Mouse (Mus musculus) layer of hippocampus, postnatal 10 days (tissue): ENCODE measurements at regions not wholly inside any gene's neighbourhood (a gene's known extent, or its start where the extent isn't known, plus 50 kb on each side); places are given as distances from the start of the nearest gene placed in this dataset.

Source experiments
- DNase-seq, 2 experiments: peaks; one replicate each; pipeline ENCODE4 v3.0.0; 2021; ENCODE audit warnings: low spot score in 2 of 2

DNA sequence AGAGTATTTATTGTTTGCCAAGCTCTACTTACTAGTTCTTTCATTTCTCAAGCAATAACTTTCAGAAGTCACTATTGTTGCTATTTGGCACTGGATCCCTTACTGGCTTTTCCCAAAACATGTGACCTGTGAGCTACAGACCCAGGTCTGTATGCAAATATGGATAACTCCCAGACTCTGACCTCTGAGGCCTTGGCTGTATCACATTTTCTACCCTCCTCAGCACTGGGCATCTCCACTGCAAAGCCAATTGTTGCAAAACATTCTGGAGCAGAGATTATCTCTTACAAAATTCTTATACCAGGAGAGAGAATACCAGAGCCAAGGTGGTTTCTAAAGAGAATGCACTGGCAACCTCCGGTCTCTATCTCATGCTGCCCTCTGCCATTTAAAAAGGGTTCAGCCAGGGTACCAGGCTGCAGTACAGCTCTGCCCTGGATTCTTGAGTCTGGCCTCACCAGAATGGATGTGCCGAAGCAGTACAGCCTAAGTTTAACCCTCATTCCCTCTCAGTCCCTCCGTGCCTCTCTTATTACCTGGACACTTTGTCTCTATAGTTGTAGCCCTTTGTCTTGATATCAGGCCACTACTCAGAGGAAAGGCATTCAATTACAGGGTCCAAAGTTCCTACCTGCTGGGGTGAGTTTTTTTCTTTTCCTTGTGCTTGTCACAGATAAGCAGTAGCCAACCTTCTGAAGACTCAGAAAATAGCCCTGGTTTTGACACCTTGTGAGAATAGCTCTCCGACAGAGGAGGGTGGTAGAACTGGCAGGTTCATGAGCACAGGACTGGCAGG lies 101.2 kb upstream of the Vwc2 start:
- no peak for DNase-seq

DNA sequence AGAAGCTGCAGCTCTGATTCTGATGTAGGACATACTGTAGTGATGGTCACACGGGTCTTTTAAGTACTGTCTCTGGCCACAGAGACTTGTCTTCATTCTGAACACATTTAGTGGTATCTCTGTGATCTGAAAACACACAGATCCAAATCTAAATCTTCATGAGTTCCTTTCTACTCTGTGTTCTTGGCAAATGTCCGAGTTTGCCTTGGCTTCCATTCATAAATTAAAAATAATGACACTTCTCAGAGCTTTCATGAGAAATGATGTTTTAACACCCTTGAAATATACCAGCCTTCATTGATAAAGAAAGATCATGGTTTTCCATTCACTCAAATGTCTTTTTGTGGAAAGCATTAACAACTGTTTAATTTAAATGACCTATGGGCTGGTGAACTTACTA lies 100.4 kb upstream of the Vwc2 start:
- no peak for DNase-seq

GRCm38 (mm10) chr11:11014088-11014487 lies 99.9 kb upstream of the Vwc2 start:
- DNase-seq, result peak; percentile 48 to 61

DNA sequence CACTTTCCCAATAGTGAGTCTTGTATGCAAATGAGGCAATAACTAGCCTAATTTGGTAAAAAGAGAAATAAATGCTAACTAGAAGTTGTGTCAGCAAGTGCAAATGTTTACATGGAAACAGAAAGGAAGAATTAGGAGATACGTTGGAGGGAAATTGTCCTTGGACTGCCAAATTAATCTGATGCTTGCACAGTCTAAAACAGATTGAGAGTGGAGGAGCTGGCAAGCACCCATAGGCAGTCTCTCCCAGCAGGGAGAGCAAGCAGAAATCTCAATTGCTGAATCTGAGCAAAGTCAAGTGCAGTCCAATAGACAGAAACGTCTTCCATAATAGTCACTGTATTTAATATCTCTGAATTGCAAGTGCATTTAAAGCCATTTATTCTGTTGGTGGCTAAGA lies 99.5 kb upstream of the Vwc2 start:
- DNase-seq, result peak; percentile 30 to 35

GRCm38 (mm10) chr11:11028849-11029248 lies 85.2 kb upstream of the Vwc2 start:
- no peak for DNase-seq
